Mouse (Mus musculus): ENCODE measurements at regions not wholly inside any gene's neighbourhood (a gene's known extent, or its start where the extent isn't known, plus 50 kb on each side); places are given as distances from the start of the nearest gene placed in this dataset.

GRCm38 (mm10) chr1:177557856-177558255 is 115.7 kb downstream of the Zbtb18 start:
- TF ChIP-seq CTCF (IDR thresholded peaks at IDR 0.05; ENCODE audit: insufficient read depth, low read length) (no peak), POLR2A (IDR thresholded peaks at IDR 0.05; ENCODE audit: borderline replicate concordance, extremely low read depth, low read depth, low read length) (no peak)

Data from lung, adult 2 months (tissue).